Mouse (Mus musculus) embryonic facial prominence, embryonic 10.5 days (tissue): ENCODE measurements around the gene Slc22a4. TPM values are rescaled to one million over a fixed set of nuclear protein-coding genes. Genes with fewer than 3 reads are reported as not detected.
"Not testable (repeated sequence)": the region's sequence is repeated elsewhere in the genome, so short reads cannot be mapped to it uniquely, and the experiment has no call there.

Source experiments
- DNase-seq: peaks from one replicate; pipeline ENCODE4 v3.0.0-alpha.2; 2017; ENCODE audit warnings: low spot score
- H3K27ac ChIP-seq: fragments of 300-500 bp; sonication (generic); replicated peaks from 2 replicates; pipeline ENCODE4 v1.5.1; 2016; ENCODE audit warnings: mild to moderate bottlenecking
- H3K27me3 ChIP-seq: fragments of 300-500 bp; sonication (generic); replicated peaks from 2 replicates; pipeline ENCODE4 v1.6.1; 2016; ENCODE audit warnings: low read depth, mild to moderate bottlenecking; ENCODE audit not compliant: poor library complexity, severe bottlenecking
- H3K36me3 ChIP-seq: fragments of 300-500 bp; sonication (generic); replicated peaks from 2 replicates; pipeline ENCODE4 v1.6.1; 2016; ENCODE audit warnings: mild to moderate bottlenecking, moderate library complexity
- H3K4me1 ChIP-seq: fragments of 300-500 bp; sonication (generic); 2 replicates; pipeline ENCODE4 v1.6.1; 2016
- H3K4me3 ChIP-seq: fragments of 300-500 bp; sonication (generic); 2 replicates; pipeline ENCODE4 v1.5.1; 2016; ENCODE audit warnings: mild to moderate bottlenecking, moderate library complexity
- H3K9me3 ChIP-seq: fragments of 300-500 bp; sonication (generic); 2 replicates; pipeline ENCODE4 v1.6.1; 2016; ENCODE audit warnings: mild to moderate bottlenecking
- WGBS: fragments of 180-500 bp; shearing (Covaris S2); methylation state at CpG from one replicate; pipeline ENCODE4 v1.1.7; 2016; 5-methylcytosine and 5-hydroxymethylcytosine counted together
- polyA plus RNA-seq: library from polyadenylated mRNA; unstranded; fragments of >200 nt; fragmentation: Nextera tagmentation; extraction: Ambion mirVana; gene quantifications from 2 replicates; pipeline ENCODE4 v1.2.1, GENCODE M21; 2016

Slc22a4 gene
- polyA plus RNA-seq, 1 experiment from 2014 or later, result 1.1 TPM

DNA sequence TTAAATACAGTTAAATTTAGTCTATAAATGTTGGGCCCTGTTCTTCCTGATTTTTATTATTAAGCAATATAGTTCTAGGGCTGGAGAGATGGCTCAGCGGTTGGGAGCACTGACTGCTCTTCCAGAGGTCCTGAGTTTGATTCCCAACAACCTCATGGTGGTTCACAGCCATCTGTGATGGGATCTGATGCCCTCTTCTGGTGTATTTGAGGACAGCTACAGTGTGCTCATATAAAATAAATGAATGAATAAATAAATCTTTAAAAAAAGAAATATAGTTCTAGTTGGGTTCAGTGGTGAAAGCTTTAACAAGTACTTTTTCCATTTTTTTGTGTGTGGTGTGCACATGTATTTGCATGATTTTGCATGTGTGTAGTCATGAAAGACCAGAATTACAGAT, 38.7 kb downstream of the Slc22a4 start:
- DNase-seq, result no peak
- Histone ChIP-seq H3K4me1 (no peaks in the 10 kb centered on the region), H3K4me3 (no peak overlapping the region), H3K27ac (no peak overlapping the region), H3K9me3 (no peaks in the 10 kb centered on the region), H3K36me3 (no peaks in the 10 kb centered on the region), H3K27me3 (no peaks in the 10 kb centered on the region)
- WGBS, result 56% methylated on average over 1 of the region's 1 CpGs

GRCm38 (mm10) chr11:53988081-53988480, 39.8 kb downstream of the Slc22a4 start:
- Histone ChIP-seq H3K9me3 (no peaks in the 10 kb centered on the region), H3K27ac (no peak overlapping the region), H3K4me3 (no peak overlapping the region), H3K4me1 (no peaks in the 10 kb centered on the region), H3K36me3 (no peaks in the 10 kb centered on the region), H3K27me3 (no peaks in the 10 kb centered on the region)
- WGBS, result 76% methylated on average over 4 of the region's 4 CpGs
- DNase-seq, result no peak

- 84% methylated on average over 4 of the region's 4 CpGs for WGBS
Measured at GRCm38 (mm10) chr11:53981396-53981795, 46.5 kb downstream of the Slc22a4 start.

DNA sequence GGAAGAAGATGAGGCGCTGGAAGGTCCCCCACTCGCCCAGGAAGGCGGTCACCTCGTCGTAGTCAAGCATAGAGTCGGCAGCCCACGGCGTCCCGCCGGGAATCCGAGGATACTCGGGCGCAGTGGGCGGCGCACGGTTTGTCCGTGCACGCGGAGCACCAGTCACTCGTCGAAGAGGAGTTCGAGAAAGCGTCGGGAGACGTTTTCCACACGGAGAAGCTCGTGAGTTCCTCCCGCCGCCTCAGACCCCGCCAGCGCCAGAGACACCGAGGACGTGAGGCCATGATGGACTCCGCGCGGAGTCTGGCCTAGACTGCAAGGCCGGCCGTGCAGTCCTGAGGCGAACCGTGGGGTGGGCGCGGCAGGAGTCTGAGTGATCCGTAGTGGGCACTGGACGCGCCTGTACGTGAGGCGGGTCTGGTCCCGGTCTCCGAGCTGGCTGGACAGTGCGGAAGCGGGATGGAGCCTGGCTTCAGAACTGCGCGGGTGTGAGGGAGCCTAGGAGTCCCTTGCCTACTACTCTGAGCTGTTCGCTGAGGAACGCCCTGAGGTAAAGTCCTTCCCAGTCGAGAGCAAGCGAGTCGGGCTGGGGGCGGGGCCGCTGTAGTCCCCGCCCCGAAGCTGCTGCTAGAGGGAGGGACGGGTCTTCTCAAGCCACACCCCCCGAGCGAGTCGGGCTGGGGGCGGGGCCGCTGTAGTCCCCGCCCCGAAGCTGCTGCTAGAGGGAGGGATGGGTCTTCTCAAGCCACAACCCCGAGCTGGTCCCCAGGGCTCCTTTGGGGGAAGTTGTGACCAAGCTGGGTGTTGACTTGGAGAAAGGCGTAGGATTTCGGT, 47.9 kb downstream of the Slc22a4 start, which contains the start of gene Slc22a21:
Gene Slc22a21 (minus strand): TSS at position 545 of the 834 bp plus-strand sequence.
- H3K36me3 ChIP-seq, result no peaks in the 10 kb centered on the region
- peak within 1 kb of the TSS; percentile 70 for H3K4me3 ChIP-seq
- peak within 1 kb of the TSS; percentile 78 for H3K27ac ChIP-seq
- 2% methylated on average over 73 of the region's 73 CpGs for WGBS
- peaks cover 18% of the 10 kb centered on the region for H3K27me3 ChIP-seq
- no peaks in the 10 kb centered on the region for H3K9me3 ChIP-seq
- H3K4me1 ChIP-seq, result peaks cover 15% of the 10 kb centered on the region
- DNase-seq, result peak; percentile 90

More at GRCm38 (mm10) chr11:53981396-53981795, 46.5 kb downstream of the Slc22a4 start:
- H3K9me3 ChIP-seq, result no peaks in the 10 kb centered on the region
- peaks cover 15% of the 10 kb centered on the region for H3K4me1 ChIP-seq
- peaks cover 18% of the 10 kb centered on the region for H3K27me3 ChIP-seq
- H3K4me3 ChIP-seq, result no peak overlapping the region
- no peak for DNase-seq
- H3K27ac ChIP-seq, result no peak overlapping the region
- no peaks in the 10 kb centered on the region for H3K36me3 ChIP-seq

GRCm38 (mm10) chr11:53979456-53979787, 48.5 kb downstream of the Slc22a4 start:
- Histone ChIP-seq H3K4me3 (peak overlapping the region; percentile 70), H3K27ac (peak overlapping the region; percentile 78), H3K4me1 (peaks cover 15% of the 10 kb centered on the region), H3K27me3 (peaks cover 18% of the 10 kb centered on the region)
- not testable (repeated sequence) for H3K36me3 ChIP-seq, H3K9me3 ChIP-seq, DNase-seq
- WGBS, result under 1% methylated on average over 23 of the region's 23 CpGs

DNA sequence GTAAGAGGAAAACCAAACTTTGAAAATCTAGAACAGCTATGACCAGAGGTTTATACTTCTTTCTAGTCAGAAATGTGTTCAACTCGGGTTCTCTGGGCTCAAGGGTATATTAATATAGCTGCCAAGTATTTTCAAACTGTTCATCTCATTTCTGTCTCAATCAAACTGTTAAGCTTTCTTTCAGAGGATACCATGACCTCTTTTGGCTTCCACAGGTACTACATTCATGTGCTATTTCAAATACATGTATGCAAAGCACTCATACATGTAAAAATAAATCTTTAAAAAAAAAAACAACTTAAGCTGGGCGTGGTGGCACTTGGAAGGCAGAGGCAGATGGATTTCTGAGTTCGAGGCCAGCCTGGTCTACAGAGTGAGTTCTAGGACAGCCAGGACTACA, 50.2 kb downstream of the Slc22a4 start:
- Histone ChIP-seq H3K4me3 (no peak overlapping the region), H3K36me3 (no peaks in the 10 kb centered on the region), H3K27ac (no peak overlapping the region), H3K9me3 (no peaks in the 10 kb centered on the region), H3K4me1 (peaks cover 15% of the 10 kb centered on the region), H3K27me3 (peaks cover 18% of the 10 kb centered on the region)
- 80% methylated on average over 3 of the region's 3 CpGs for WGBS
- DNase-seq, result no peak

DNA sequence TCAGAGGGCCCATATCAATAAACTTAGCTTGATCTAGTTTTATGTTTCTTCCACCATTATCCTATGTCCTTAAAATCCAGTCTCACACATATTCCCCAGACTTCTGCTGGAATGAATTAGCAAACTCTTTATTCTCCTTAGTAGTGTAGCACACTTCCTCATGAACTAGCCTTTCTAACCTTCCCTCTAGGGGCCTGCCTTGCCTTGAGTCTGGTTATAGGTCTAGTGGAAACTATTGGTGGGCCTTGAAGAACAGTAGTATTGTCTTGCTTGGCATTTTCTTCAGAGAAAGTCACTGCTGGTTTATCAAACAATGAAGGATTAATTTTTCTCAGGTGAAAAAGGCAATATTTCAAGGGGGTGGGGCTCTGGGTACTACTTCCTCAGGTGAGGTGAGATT, 52.3 kb downstream of the Slc22a4 start:
- Histone ChIP-seq H3K27me3 (peaks cover 18% of the 10 kb centered on the region), H3K9me3 (no peaks in the 10 kb centered on the region), H3K4me3 (no peak overlapping the region), H3K4me1 (peaks cover 15% of the 10 kb centered on the region), H3K27ac (no peak overlapping the region), H3K36me3 (no peaks in the 10 kb centered on the region)
- no peak for DNase-seq

DNA sequence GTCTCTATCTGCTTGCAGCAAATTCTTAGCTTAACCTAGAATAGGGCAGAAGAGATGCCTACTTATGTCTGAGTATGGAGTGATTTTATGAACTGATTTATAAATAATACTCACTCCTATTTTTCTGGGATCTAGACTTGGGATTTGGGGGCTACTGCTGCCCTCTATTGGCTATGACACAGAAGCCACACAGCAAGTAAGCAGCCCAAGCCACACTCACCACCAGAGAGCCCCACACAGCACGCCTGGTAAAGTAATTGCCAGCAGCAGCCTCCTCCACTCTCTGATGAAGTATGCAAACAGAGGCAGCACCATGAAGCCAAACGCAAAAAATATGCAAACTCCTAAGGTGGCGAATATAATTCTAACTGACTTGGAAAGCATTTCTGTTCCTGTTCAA, 68.9 kb downstream of the Slc22a4 start:
- 45% methylated on average over 3 of the region's 3 CpGs for WGBS
- Histone ChIP-seq H3K4me1 (0 out of 2 replicates have a peak, but pooled peaks cover 3% of the 10 kb centered on the region), H3K27ac (no peak overlapping the region), H3K9me3 (no peaks in the 10 kb centered on the region), H3K27me3 (no peaks in the 10 kb centered on the region), H3K36me3 (no peaks in the 10 kb centered on the region), H3K4me3 (no peak overlapping the region)
- peak; percentile 31 for DNase-seq

GRCm38 (mm10) chr11:53958176-53958575, 69.7 kb downstream of the Slc22a4 start:
- not testable (repeated sequence) for H3K4me1 ChIP-seq, H3K9me3 ChIP-seq, H3K27me3 ChIP-seq, H3K36me3 ChIP-seq, H3K27ac ChIP-seq, H3K4me3 ChIP-seq
- peak; percentile 28 for DNase-seq
- WGBS, result 38% methylated on average over 4 of the region's 4 CpGs

DNA sequence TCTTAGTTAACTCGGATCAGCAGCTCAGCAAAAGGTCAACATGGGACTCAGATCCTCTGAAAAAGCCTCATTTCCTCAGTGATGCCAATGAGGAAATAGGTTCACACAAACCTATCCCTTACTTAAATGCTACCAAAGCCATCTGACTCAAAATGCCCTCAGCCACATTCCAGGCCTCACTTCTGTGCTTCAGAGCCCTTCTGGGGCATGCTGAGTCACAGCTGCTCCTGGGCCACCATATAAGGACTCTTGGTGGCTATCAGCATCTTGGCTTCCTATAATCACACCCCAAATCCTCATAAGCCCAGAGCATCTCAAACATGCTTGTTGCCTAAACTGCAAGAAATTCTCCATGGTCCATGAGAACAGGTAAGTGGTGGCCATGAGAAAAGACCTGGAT, 71.3 kb downstream of the Slc22a4 start:
- 0 out of 2 replicates have a peak, but pooled peaks cover 3% of the 10 kb centered on the region for H3K4me1 ChIP-seq
- no peaks in the 10 kb centered on the region for H3K9me3 ChIP-seq
- no peak overlapping the region for H3K4me3 ChIP-seq
- no peaks in the 10 kb centered on the region for H3K27me3 ChIP-seq
- no peak for DNase-seq
- no peaks in the 10 kb centered on the region for H3K36me3 ChIP-seq
- 68% methylated on average over 1 of the region's 1 CpGs for WGBS
- no peak overlapping the region for H3K27ac ChIP-seq

DNA sequence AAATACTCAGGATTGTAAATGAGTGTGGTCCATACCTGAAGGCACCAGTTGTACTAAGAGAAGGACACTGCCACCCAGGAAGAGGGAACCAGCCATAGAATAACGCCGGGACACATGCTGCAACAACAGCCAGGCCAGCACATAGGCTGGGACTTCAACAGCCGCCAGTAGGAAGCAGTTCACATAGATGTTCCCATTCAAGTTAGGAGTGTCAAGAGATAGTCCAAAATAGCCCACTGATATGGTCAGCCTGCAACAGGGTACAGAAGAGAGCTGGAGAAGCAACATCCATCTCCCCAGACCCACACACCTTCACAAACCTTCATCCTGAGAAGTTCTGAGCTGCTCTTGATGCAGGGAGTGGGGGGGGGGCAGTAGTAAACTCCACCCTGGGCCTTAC, 73.2 kb downstream of the Slc22a4 start:
- Histone ChIP-seq H3K9me3 (no peaks in the 10 kb centered on the region), H3K27ac (no peak overlapping the region), H3K36me3 (no peaks in the 10 kb centered on the region), H3K4me1 (no peaks in the 10 kb centered on the region), H3K27me3 (no peaks in the 10 kb centered on the region), H3K4me3 (no peak overlapping the region)
- WGBS, result 91% methylated on average over 3 of the region's 3 CpGs
- no peak for DNase-seq

DNA sequence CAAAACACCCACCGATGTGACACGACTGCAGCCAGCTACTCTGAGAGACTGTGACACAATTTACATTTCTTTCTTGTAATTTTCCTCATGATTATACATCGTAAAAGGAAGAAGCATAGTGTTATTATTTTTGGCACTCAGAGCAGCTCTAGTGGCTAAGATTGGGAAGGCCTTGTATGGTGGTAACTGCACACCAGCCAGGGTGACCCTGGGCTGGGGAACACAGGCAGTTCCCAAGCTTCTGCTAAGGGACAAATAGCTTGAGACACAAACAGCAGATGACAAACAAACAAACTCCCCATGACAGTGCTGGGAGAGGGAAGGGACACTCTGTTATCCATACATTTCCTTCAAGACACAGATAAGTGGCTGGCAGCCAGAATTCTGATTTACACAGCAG, 77.8 kb downstream of the Slc22a4 start:
- not testable (repeated sequence) for H3K4me3 ChIP-seq, H3K36me3 ChIP-seq, H3K27ac ChIP-seq, DNase-seq, H3K4me1 ChIP-seq, H3K27me3 ChIP-seq, H3K9me3 ChIP-seq
- 87% methylated on average over 2 of the region's 3 CpGs for WGBS
